Mouse (Mus musculus) lung, embryonic 16.5 days (tissue): ENCODE results near the gene Oas1d. TPM values are rescaled to one million over a fixed set of nuclear protein-coding genes. Genes with fewer than 3 reads are reported as not detected.

Experiments used
- polyA plus RNA-seq: library from polyadenylated mRNA; unstranded; fragments of >200 nt; fragmentation: Nextera tagmentation; extraction: Ambion mirVana; gene quantifications from 2 replicates; pipeline ENCODE4 v1.2.1, GENCODE M21; 2015

Gene Oas1d
- polyA plus RNA-seq, 1 experiment from 2014 or later = not detected

Other genes starting within 250 kb of the Oas1d start
- gene Dtx1, start 202.6 kb upstream of the Oas1d start, polyA plus RNA-seq = 2.4 and 3.2 TPM in 2 replicates
- 0.23 and 0.29 TPM in 2 replicates for gene Oas2, start 164.7 kb upstream of the Oas1d start, polyA plus RNA-seq
- gene Oas3, start 136.9 kb upstream of the Oas1d start, polyA plus RNA-seq = 0.10 and 0.11 TPM in 2 replicates
- gene Oas1e, start 119.0 kb upstream of the Oas1d start, polyA plus RNA-seq = not detected in 2 replicates
- gene Oas1c, start 102.0 kb upstream of the Oas1d start, polyA plus RNA-seq = 0.69 and 1.1 TPM in 2 replicates
- not detected in 2 replicates for gene Oas1f, start 67.2 kb upstream of the Oas1d start, polyA plus RNA-seq
- not detected in 2 replicates for gene Oas1h, start 53.1 kb upstream of the Oas1d start, polyA plus RNA-seq
- 0.20 and 0.21 TPM in 2 replicates for gene Oas1g, start 26.9 kb upstream of the Oas1d start, polyA plus RNA-seq
- gene Oas1a, start 7.0 kb upstream of the Oas1d start, polyA plus RNA-seq = 1.0 and 1.5 TPM in 2 replicates
- 0.06 and 0.10 TPM in 2 replicates for gene Rph3a, start 95.6 kb downstream of the Oas1d start, polyA plus RNA-seq